Mouse (Mus musculus) embryo, embryonic 10 days (tissue): ENCODE data around the gene Ovol1.

Experiments used
- DNase-seq: peaks from one replicate; pipeline ENCODE4 v3.0.0-alpha.2; 2015; ENCODE audit warnings: low spot score

Gene Ovol1

DNA sequence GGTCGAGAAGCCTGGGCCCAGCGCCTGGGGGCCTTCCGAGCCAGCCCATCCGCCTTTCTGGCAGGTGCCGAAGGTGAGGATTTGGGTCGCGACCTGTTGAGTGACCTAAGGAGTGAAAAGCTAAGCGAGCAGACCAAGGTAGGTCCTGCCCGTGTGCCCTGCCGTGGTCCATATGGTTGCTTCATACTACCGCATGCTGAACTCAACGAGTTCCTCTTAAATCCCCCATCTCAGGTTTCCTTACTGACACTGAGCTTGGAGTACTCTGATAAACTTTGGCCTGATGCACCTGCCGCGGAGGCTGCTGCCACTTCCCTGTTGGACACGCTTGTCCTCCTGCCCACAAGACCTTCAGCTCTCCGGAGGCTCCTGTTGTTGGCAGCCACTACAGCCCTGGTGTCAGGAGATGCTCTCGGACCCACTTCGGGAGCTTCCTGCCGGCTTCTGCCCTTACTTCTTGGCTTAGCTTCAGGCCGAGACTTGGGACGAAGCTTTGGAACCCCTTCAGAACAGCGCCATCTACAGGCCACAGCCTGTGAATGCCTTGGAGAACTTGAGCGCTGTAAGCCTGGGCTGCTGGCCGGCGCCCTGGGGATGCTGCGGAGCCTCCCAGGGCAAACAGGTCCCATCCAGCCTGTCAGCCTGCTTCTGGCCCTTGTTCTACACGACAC lies 8.2 kb upstream of the Ovol1 start:
- DNase-seq = peak; percentile 96

DNA sequence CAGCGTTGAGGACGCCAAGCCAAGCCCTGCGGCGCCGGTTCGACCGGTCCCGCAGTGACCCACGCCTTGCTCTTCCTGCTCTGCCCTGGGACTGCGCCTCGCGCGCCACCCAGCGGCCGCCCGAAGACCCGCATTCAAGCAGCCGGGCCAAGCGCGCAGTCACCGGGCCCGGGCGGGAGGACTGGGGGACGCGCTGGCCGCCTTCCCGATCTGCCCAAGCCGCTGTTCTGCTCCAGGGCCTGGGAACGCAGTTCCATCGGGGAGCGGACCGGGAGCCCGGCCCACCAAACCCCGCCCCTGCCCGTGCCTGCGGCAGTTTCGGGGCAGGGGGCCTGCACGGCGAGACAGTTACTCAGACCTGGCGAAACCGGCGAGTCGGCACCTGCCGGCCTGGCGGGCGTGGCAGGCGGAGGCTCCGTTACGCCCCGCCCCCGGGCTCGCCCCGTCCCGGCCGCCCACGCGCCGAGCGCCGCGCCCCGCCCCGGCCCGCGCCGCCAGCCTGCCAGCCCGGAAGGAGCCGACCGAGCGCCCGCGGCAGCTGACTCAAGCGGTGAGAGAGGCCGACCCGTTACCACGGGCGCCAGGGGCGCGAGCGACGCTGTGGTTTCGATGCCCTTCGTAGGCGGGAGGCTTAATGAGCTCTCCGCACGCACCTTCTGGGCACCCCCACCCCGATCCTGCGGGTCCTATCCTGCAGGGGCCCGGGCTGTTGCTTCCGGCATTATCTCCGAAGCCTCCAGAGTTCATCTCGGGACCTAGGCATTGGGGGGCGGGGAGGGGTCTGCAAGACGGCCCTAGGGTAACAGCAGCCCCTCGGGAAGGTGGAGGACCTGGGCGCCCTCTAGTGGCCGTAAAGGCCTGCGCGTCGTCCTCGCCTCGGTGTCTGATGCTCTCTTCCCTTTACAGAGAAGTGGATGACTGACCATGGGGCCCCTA lies 7.4 kb upstream of the Ovol1 start, which contains the start of gene Ap5b1:
Ap5b1 (plus strand) TSS at position 492 of the 936 bp plus-strand sequence.
- peak; percentile 91 for DNase-seq

DNA sequence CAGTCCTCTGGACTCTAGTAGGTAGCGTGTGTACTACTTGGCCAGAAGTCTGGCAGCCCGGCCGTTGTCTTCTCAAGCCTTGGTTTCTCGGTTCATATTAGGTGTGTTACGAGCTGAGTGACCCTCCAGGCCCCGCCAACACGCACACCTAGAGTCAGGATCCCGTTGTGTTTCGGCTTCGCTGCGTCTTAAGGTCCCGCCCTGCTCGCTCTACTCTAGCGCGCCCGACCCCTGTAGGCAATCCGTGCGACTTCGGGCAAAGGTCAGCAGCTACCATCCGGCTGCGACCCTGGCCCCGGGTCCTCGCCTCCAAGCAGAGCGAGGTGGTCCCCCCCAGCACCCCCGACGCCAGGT lies 6.7 kb upstream of the Ovol1 start:
- peak; percentile 77 for DNase-seq

DNA sequence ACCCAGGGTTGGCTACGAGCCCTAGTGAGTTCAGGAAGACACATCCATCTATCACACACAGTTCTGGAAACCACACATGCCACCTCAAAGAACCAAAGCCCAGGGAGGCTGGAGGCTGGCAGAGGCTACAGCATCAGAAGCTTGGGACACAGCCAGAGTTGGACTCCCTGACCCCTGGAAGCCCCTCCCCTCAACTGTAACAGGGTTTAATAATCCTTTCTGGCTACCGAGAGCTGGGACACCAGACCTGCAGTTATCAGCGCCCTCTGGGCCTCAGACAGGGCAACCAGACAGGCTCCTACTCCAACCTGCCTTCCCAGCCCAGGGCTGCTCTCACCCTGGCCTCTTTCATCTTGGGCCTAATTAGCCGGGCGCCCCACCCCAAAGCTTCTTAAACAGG lies 5.9 kb upstream of the Ovol1 start:
- DNase-seq = no peak

DNA sequence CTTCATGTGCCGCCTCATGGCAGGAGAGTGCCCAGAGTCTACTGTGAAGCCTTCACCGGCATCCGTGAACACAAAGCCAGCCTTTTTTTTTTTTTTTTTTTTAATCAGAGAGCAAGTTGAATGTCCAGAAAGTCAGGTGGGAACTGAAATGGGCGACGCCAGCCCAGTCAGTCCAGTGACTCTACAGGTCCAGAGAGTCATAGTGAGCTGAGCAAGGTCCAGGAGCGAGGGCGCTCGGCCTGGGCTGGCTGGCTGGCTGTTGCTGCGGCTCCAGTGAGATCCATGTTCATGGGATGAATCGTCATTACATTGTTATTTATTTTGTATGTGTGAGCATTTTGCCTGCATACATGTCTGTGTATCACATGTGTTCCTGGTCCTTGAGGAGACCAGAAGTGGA lies 2.3 kb upstream of the Ovol1 start:
- no peak for DNase-seq

DNA sequence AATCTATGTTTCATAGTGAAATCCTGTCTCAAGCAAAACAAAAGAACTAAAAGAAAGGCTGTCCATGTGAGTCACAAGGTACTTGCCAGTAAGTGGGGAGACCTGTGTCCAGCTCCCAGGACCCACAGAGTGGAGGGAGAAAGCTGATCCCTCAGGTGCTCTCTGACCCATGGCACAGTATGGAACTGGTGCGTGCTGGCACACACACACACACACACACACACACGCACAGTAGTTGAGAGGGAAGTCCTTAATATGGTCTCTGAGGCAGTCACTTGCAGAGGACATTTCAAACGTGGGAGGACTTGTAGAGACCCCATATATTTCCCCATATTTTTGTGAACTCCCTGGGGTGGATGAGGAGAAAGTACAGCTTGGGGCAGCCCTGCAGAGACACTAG lies 1.4 kb upstream of the Ovol1 start:
- DNase-seq = no peak

DNA sequence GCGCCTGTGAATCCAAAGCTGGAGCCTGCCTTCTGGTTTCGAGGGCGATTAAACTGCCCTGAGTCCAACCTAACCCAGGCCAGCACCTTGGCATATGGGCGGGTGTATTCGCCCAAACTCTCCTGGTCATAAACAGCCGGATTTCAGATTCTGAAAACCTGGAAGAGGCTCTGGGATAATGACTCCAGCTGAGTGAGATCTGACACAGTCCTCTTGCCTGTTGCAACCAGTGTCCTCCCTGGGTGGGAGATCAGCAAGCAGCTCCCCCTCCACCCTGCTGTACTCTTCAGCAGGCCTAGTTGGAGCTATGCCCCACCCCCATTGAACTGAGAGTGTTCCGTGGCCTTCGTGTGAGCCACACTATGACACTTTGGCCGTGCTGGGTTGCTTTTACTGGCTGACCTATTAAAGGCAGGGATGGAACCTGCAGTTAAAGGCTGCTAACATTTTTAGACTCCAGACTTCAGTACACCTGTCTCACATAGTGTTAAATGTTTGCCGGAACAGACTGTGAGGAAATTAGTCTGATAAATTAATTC lies 875 bp upstream of the Ovol1 start:
- DNase-seq = no peak

GRCm38 (mm10) chr19:5559631-5560456 lies 602 bp downstream of the Ovol1 start:
- peak; percentile 21 for DNase-seq

DNA sequence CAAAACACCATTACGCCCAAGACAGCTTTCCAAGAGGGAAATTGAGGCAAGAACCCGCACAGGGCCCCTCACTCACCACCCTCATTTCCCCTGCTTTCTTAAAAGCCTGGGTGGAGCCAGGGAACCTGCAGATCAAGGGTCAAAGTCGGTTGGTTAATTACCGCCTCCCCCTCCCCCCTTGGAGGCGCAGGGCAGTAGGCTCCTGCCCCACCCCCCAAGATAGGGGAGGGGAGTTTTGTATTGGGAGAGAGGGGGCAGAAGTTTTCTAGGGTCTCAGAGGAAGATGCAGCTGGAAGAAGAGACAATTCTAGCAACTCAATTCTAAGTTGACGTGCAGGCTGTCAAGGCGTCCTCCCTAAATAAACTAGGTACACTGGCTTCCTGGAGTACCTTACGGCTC lies 1.2 kb downstream of the Ovol1 start:
- DNase-seq = no peak

DNA sequence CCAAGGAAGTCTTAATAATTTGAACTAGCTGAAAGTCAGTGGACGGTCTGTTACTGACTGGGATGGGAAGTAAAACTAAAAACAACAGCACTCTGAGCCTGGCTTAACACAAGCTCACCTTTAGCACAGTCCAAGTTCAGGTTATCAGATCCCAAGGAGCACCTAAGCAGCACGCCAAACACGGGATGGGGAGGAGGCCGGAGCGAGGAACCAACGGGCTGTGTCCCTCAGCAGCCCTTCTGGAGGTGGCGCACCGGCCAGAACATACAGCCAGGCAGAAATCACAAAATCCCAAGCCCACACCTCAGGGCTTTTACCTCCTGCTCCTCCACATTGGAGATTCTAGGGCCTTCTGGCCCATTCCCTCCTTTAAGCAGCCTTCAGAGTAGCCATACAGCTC lies 1.7 kb downstream of the Ovol1 start:
- no peak for DNase-seq

DNA sequence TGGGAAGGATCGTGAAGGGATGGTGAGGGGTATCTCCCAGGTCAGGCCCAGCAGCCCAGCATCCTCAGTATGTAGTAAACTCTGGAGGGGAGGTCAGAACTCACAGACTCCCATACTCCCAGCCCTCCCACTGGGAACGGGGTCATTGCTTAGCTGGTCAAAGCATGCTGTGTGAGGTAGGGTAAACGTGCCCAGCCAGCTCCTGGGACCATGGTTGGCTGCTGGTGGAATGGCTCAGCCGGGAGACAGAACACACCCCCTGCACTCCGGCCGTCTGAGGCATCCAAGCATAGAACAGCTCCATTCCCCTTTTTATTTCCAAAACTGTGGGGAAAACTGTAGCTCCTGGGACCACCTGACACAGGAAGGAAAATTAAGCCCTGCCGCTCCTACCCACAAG lies 2.3 kb downstream of the Ovol1 start:
- no peak for DNase-seq

GRCm38 (mm10) chr19:5554212-5554611 lies 6.2 kb downstream of the Ovol1 start:
- DNase-seq = no peak

GRCm38 (mm10) chr19:5553802-5554201 lies 6.6 kb downstream of the Ovol1 start:
- no peak for DNase-seq

- no peak for DNase-seq
These were observed 12.9 kb downstream of the Ovol1 start for GRCm38 (mm10) chr19:5547471-5548056.

GRCm38 (mm10) chr19:5544031-5544430 lies 16.4 kb downstream of the Ovol1 start:
- DNase-seq = no peak

- DNase-seq = no peak
These were observed 17.1 kb downstream of the Ovol1 start for GRCm38 (mm10) chr19:5543362-5543761.

- DNase-seq = no peak
These were observed 21.7 kb downstream of the Ovol1 start for GRCm38 (mm10) chr19:5538786-5539185.

- DNase-seq = no peak
These were observed 27.9 kb downstream of the Ovol1 start for GRCm38 (mm10) chr19:5532520-5532919.

GRCm38 (mm10) chr19:5530138-5530524 lies 30.3 kb downstream of the Ovol1 start:
- DNase-seq = peak; percentile 18

DNA sequence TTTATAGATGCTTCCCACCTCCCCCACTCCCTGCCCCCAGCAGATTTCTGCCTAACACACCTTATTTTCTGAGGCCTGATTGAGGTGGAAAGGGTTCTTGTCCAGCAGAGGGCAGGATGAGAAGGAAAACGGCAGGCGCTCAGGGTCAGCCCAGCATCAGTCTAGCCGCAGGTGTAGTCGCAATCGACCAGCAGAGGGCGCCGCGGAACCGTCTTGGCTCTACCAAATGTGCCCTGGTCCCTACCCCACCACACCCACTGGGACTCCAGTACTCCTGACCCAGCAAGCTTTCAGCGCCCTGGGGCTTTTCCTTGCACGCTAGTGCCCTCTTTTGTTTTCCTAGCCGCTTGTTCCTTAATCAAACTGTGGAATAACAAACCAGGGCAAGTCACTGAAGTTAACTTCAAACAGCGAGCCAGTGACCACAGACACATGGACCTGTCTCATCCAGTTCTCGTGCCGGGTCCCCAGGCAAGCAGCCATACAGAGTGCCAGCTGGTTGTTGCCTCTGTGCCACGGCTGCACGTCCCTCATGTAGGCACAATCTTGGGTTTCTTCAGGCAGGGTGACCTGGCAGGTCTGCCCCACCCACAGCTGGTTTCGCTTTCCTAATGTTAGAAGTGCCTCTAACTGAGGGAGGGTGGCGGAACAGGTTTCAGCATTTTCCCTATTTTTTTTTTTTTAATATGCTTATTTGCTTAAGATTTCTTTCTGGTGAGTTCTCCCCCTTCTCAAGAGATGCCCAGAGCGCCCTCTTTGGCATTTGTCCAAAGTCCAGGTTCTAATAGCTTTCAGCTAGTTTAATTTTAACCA lies 30.9 kb downstream of the Ovol1 start:
- DNase-seq = peak; percentile 99

DNA sequence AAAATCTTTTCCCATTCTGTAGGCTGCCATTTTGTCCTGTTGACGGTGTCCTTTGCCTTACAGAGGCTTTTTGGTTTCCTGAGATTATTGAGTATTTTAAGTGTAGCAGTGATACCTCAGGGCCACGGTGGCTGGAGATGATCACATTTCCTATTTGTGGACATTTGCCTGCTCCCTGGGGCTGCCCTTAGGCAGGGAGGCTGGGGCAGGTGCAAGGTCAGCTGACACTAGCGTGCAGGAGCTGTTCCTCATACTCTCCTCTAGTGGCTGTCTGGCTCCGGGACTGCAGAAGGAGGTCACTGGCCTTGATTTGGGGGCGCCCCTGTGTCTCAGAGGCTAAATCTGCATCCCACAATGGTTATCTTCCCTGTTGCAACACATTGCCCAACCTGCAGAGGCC lies 35.2 kb downstream of the Ovol1 start:
- no peak for DNase-seq
